Mouse (Mus musculus): ENCODE data around the gene C2cd4d. TPM values are rescaled to one million over a fixed set of nuclear protein-coding genes. Genes with fewer than 3 reads are reported as not detected.
A peak's percentile ranks its signal among the peaks of the same experiment; 100 is the strongest.

The C2cd4d gene
- polyA plus RNA-seq (2012; ENCODE audit: insufficient read depth, insufficient read length, missing spikeins), result 0.88 TPM in 1 of 2 replicates, not detected in the other

GRCm38 (mm10) chr3:94362138-94362537, at the start of gene C2cd4d:
Gene C2cd4d, plus strand, starts transcription at chr3:94362438.
- H3K4me1 ChIP-seq (ENCODE audit: control insufficient read depth, insufficient read depth, insufficient read length, low read length), result no peaks in the 10 kb centered on the region
- H3K27ac ChIP-seq (replicated peaks; ENCODE audit: low read depth, low read length), result no peak within 1 kb of the TSS
- peak within 1 kb of the TSS; percentile 55 for H3K4me3 ChIP-seq (ENCODE audit: insufficient read depth, low read depth, low read length)

- H3K27ac ChIP-seq (replicated peaks; ENCODE audit: low read depth, low read length), result no peak overlapping the region
- no peaks in the 10 kb centered on the region for H3K4me1 ChIP-seq (ENCODE audit: control insufficient read depth, insufficient read depth, insufficient read length, low read length)
- no peak overlapping the region for H3K4me3 ChIP-seq (ENCODE audit: insufficient read depth, low read depth, low read length)
Observed at GRCm38 (mm10) chr3:94328681-94329080, 33.6 kb upstream of the C2cd4d start.

GRCm38 (mm10) chr3:94334442-94334841, 27.8 kb upstream of the C2cd4d start:
- H3K27ac ChIP-seq (replicated peaks; ENCODE audit: low read depth, low read length), result no peak overlapping the region
- H3K4me1 ChIP-seq (ENCODE audit: control insufficient read depth, insufficient read depth, insufficient read length, low read length), result no peaks in the 10 kb centered on the region
- H3K4me3 ChIP-seq (ENCODE audit: insufficient read depth, low read depth, low read length), result no peak overlapping the region

- no peak overlapping the region for H3K4me3 ChIP-seq (ENCODE audit: insufficient read depth, low read depth, low read length)
- H3K27ac ChIP-seq (replicated peaks; ENCODE audit: low read depth, low read length), result no peak overlapping the region
- no peaks in the 10 kb centered on the region; the same call in 1 of the 2 replicates for H3K4me1 ChIP-seq (ENCODE audit: control insufficient read depth, insufficient read depth, insufficient read length, low read length)
Observed at GRCm38 (mm10) chr3:94338522-94338921, 23.7 kb upstream of the C2cd4d start.

GRCm38 (mm10) chr3:94341959-94342422, 20.2 kb upstream of the C2cd4d start, which contains the start of gene Them5:
Gene Them5, plus strand, starts transcription at chr3:94342099.
- Histone ChIP-seq H3K4me3 (ENCODE audit: insufficient read depth, low read depth, low read length) (no peak within 1 kb of the TSS), H3K4me1 (ENCODE audit: control insufficient read depth, insufficient read depth, insufficient read length, low read length) (no peaks in the 10 kb centered on the region; the same call in 1 of the 2 replicates), H3K27ac (replicated peaks; ENCODE audit: low read depth, low read length) (no peak within 1 kb of the TSS)

GRCm38 (mm10) chr3:94342552-94342951, 19.7 kb upstream of the C2cd4d start:
- no peak overlapping the region for H3K4me3 ChIP-seq (ENCODE audit: insufficient read depth, low read depth, low read length)
- H3K27ac ChIP-seq (replicated peaks; ENCODE audit: low read depth, low read length), result no peak overlapping the region
- no peaks in the 10 kb centered on the region; the same call in 1 of the 2 replicates for H3K4me1 ChIP-seq (ENCODE audit: control insufficient read depth, insufficient read depth, insufficient read length, low read length)

GRCm38 (mm10) chr3:94344182-94344581, 18.1 kb upstream of the C2cd4d start:
- Histone ChIP-seq H3K4me1 (ENCODE audit: control insufficient read depth, insufficient read depth, insufficient read length, low read length) (no peaks in the 10 kb centered on the region; the same call in 1 of the 2 replicates), H3K27ac (replicated peaks; ENCODE audit: low read depth, low read length) (no peak overlapping the region), H3K4me3 (ENCODE audit: insufficient read depth, low read depth, low read length) (no peak overlapping the region)

- H3K4me1 ChIP-seq (ENCODE audit: control insufficient read depth, insufficient read depth, insufficient read length, low read length), result no peaks in the 10 kb centered on the region; the same call in 1 of the 2 replicates
- no peak overlapping the region for H3K4me3 ChIP-seq (ENCODE audit: insufficient read depth, low read depth, low read length)
- no peak overlapping the region for H3K27ac ChIP-seq (replicated peaks; ENCODE audit: low read depth, low read length)
Observed at GRCm38 (mm10) chr3:94344897-94345296, 17.3 kb upstream of the C2cd4d start.

GRCm38 (mm10) chr3:94348146-94348545, 14.1 kb upstream of the C2cd4d start:
- Histone ChIP-seq H3K4me1 (ENCODE audit: control insufficient read depth, insufficient read depth, insufficient read length, low read length) (no peaks in the 10 kb centered on the region), H3K27ac (replicated peaks; ENCODE audit: low read depth, low read length) (no peak overlapping the region), H3K4me3 (ENCODE audit: insufficient read depth, low read depth, low read length) (no peak overlapping the region)

- Histone ChIP-seq H3K4me1 (ENCODE audit: control insufficient read depth, insufficient read depth, insufficient read length, low read length) (no peaks in the 10 kb centered on the region), H3K27ac (replicated peaks; ENCODE audit: low read depth, low read length) (no peak overlapping the region), H3K4me3 (ENCODE audit: insufficient read depth, low read depth, low read length) (no peak overlapping the region)
Observed at GRCm38 (mm10) chr3:94360812-94361211, 1.4 kb upstream of the C2cd4d start.

- Histone ChIP-seq H3K4me3 (ENCODE audit: insufficient read depth, low read depth, low read length) (peak overlapping the region; percentile 55), H3K4me1 (ENCODE audit: control insufficient read depth, insufficient read depth, insufficient read length, low read length) (no peaks in the 10 kb centered on the region), H3K27ac (replicated peaks; ENCODE audit: low read depth, low read length) (no peak overlapping the region)
Observed at GRCm38 (mm10) chr3:94363291-94364153, 1.3 kb downstream of the C2cd4d start.

GRCm38 (mm10) chr3:94364154-94364526, 1.9 kb downstream of the C2cd4d start:
- Histone ChIP-seq H3K4me1 (ENCODE audit: control insufficient read depth, insufficient read depth, insufficient read length, low read length) (no peaks in the 10 kb centered on the region), H3K4me3 (ENCODE audit: insufficient read depth, low read depth, low read length) (peak overlapping the region; percentile 55), H3K27ac (replicated peaks; ENCODE audit: low read depth, low read length) (no peak overlapping the region)

- no peak overlapping the region for H3K4me3 ChIP-seq (ENCODE audit: insufficient read depth, low read depth, low read length)
- H3K27ac ChIP-seq (replicated peaks; ENCODE audit: low read depth, low read length), result no peak overlapping the region
- H3K4me1 ChIP-seq (ENCODE audit: control insufficient read depth, insufficient read depth, insufficient read length, low read length), result no peaks in the 10 kb centered on the region
Observed at GRCm38 (mm10) chr3:94366761-94367160, 4.5 kb downstream of the C2cd4d start.

GRCm38 (mm10) chr3:94367511-94367910, 5.3 kb downstream of the C2cd4d start:
- Histone ChIP-seq H3K4me3 (ENCODE audit: insufficient read depth, low read depth, low read length) (no peak overlapping the region), H3K4me1 (ENCODE audit: control insufficient read depth, insufficient read depth, insufficient read length, low read length) (no peaks in the 10 kb centered on the region), H3K27ac (replicated peaks; ENCODE audit: low read depth, low read length) (no peak overlapping the region)

- Histone ChIP-seq H3K27ac (replicated peaks; ENCODE audit: low read depth, low read length) (no peak overlapping the region), H3K4me1 (ENCODE audit: control insufficient read depth, insufficient read depth, insufficient read length, low read length) (no peaks in the 10 kb centered on the region), H3K4me3 (ENCODE audit: insufficient read depth, low read depth, low read length) (no peak overlapping the region)
Observed at GRCm38 (mm10) chr3:94368631-94369030, 6.4 kb downstream of the C2cd4d start.

- H3K4me3 ChIP-seq (ENCODE audit: insufficient read depth, low read depth, low read length), result no peak overlapping the region
- peaks cover 2% of the 10 kb centered on the region; the same call in 1 of the 2 replicates for H3K4me1 ChIP-seq (ENCODE audit: control insufficient read depth, insufficient read depth, insufficient read length, low read length)
Observed at GRCm38 (mm10) chr3:94369709-94370108, 7.5 kb downstream of the C2cd4d start.

More at GRCm38 (mm10) chr3:94369709-94370108, 7.5 kb downstream of the C2cd4d start:
- no peak overlapping the region for H3K27ac ChIP-seq (replicated peaks; ENCODE audit: low read depth, low read length)
